Mouse (Mus musculus) MEL (cell line): ENCODE data around the gene Nbas. TPM values are rescaled to one million over a fixed set of nuclear protein-coding genes. Genes with fewer than 3 reads are reported as not detected.

Source experiments
- DNase-seq: peaks from one replicate; pipeline ENCODE4 v3.0.0; 2011; ENCODE audit warnings: low read depth, low spot score
- H3K27ac ChIP-seq: 2 replicates; pipeline ENCODE4 v1.5.1; 2012; ENCODE audit warnings: low read depth, mild to moderate bottlenecking, control low read depth, low read length, moderate library complexity; ENCODE audit not compliant: control insufficient read depth
- H3K27me3 ChIP-seq, 2 experiments: fragments of 150-350 bp in 1 of 2; sonication (generic) in 1 of 2; 2 replicates each; pipeline ENCODE4 v1.6.1; 2012; ENCODE audit warnings: low read length in 2 of 2, mild to moderate bottlenecking in 2 of 2, improper control_type of control experiment in 1 of 2, moderate library complexity in 1 of 2; ENCODE audit not compliant: insufficient read depth in 2 of 2, control insufficient read depth in 1 of 2
- H3K36me3 ChIP-seq, 2 experiments: 2 replicates each; pipeline ENCODE4 v1.6.1; 2012 to 2014; ENCODE audit warnings: low read length in 2 of 2, improper control_type of control experiment in 1 of 2, inconsistent platforms in 1 of 2, mild to moderate bottlenecking in 1 of 2; ENCODE audit not compliant: insufficient read depth in 2 of 2, control insufficient read depth in 1 of 2
- H3K4me1 ChIP-seq, 2 experiments: fragments of 150-350 bp in 1 of 2; sonication (generic) in 1 of 2; 2 replicates each; pipeline ENCODE4 v1.6.1; 2012; ENCODE audit warnings: low read length in 2 of 2, improper control_type of control experiment in 1 of 2, mild to moderate bottlenecking in 1 of 2; ENCODE audit not compliant: insufficient read depth in 2 of 2, control insufficient read depth in 1 of 2
- H3K4me3 ChIP-seq, 2 experiments: fragments of 150-350 bp in 1 of 2; sonication (generic) in 1 of 2; 2 replicates each; pipeline ENCODE4 v1.5.1; 2012; ENCODE audit warnings: low read depth in 2 of 2, low read length in 2 of 2, mild to moderate bottlenecking in 2 of 2, moderate library complexity in 2 of 2, control low read depth in 1 of 2, improper control_type of control experiment in 1 of 2; ENCODE audit not compliant: control insufficient read depth in 1 of 2, insufficient read depth in 1 of 2
- H3K79me2 ChIP-seq: 2 replicates; pipeline ENCODE4 v1.6.1; 2012; ENCODE audit warnings: mild to moderate bottlenecking, low read length, moderate library complexity; ENCODE audit not compliant: control insufficient read depth, poor library complexity, insufficient read depth
- H3K9ac ChIP-seq: 2 replicates; pipeline ENCODE4 v1.6.1; 2012; ENCODE audit warnings: low read depth, mild to moderate bottlenecking, control low read depth, low read length, moderate library complexity; ENCODE audit not compliant: control insufficient read depth, poor library complexity, severe bottlenecking
- H3K9me3 ChIP-seq: fragments of 150-350 bp; sonication (generic); replicated peaks from 2 replicates; pipeline ENCODE4 v1.6.1; 2012; ENCODE audit warnings: mild to moderate bottlenecking, low read length, improper control_type of control experiment, moderate library complexity; ENCODE audit not compliant: insufficient read depth
- CHD1 ChIP-seq: IDR thresholded peaks from 2 replicates; pipeline ENCODE4 v1.6.1; 2012; ENCODE audit warnings: low read depth, mild to moderate bottlenecking, inconsistent platforms, low read length, improper control_type of control experiment
- CHD2 ChIP-seq: IDR thresholded peaks from 2 replicates; pipeline ENCODE4 v1.6.1; 2011; ENCODE audit warnings: low read length, improper control_type of control experiment
- CTCF ChIP-seq, 3 experiments: IDR thresholded peaks in 2 of 3; conservative IDR thresholded peaks in 1 of 3; 2 replicates each; pipeline ENCODE4 v1.5.1; 2011 to 2012; ENCODE audit warnings: low read length in 3 of 3, low read depth in 2 of 3, mild to moderate bottlenecking in 2 of 3, improper control_type of control experiment in 1 of 3, inconsistent platforms in 1 of 3, mixed read lengths in 1 of 3, moderate library complexity in 1 of 3; ENCODE audit not compliant: control insufficient read depth in 1 of 3, insufficient read depth in 1 of 3, poor library complexity in 1 of 3, severe bottlenecking in 1 of 3
- E2F4 ChIP-seq: IDR thresholded peaks from 2 replicates; pipeline ENCODE4 v1.6.1; 2011; ENCODE audit warnings: low read depth, low read length, improper control_type of control experiment, borderline replicate concordance
- ELF1 ChIP-seq: IDR thresholded peaks from 2 replicates; pipeline ENCODE4 v1.6.1; 2014; ENCODE audit warnings: low read depth, mild to moderate bottlenecking, inconsistent platforms, low read length, improper control_type of control experiment, moderate library complexity
- GABPA ChIP-seq: IDR thresholded peaks from 2 replicates; pipeline ENCODE4 v1.6.1; 2012; ENCODE audit warnings: low read depth, mild to moderate bottlenecking, inconsistent platforms, low read length, improper control_type of control experiment, moderate library complexity
- HCFC1 ChIP-seq: IDR thresholded peaks from 2 replicates; pipeline ENCODE4 v1.6.1; 2012; ENCODE audit warnings: low read depth, mild to moderate bottlenecking, inconsistent platforms, low read length, improper control_type of control experiment, moderate library complexity
- KAT2A ChIP-seq: conservative IDR thresholded peaks from 2 replicates; pipeline ENCODE4 v1.6.1; 2012; ENCODE audit warnings: low read depth, low read length, improper control_type of control experiment, inconsistent platforms
- MAX ChIP-seq: IDR thresholded peaks from 2 replicates; pipeline ENCODE4 v1.6.1; 2011; ENCODE audit warnings: low read length, improper control_type of control experiment
- MXI1 ChIP-seq: IDR thresholded peaks from 2 replicates; pipeline ENCODE4 v1.6.1; 2011; ENCODE audit warnings: mild to moderate bottlenecking, low read depth, low read length, improper control_type of control experiment
- NRF1 ChIP-seq: IDR thresholded peaks from 2 replicates; pipeline ENCODE4 v1.6.1; 2014; ENCODE audit warnings: low read depth, mild to moderate bottlenecking, inconsistent platforms, low read length, improper control_type of control experiment, moderate library complexity; ENCODE audit not compliant: poor library complexity, insufficient read depth, severe bottlenecking
- POLR2A ChIP-seq, 2 experiments: IDR thresholded peaks; 2 replicates each; pipeline ENCODE4 v1.6.1; 2011 to 2012; ENCODE audit warnings: low read length in 2 of 2, mild to moderate bottlenecking in 2 of 2, control low read depth in 1 of 2, improper control_type of control experiment in 1 of 2, low read depth in 1 of 2, moderate library complexity in 1 of 2; ENCODE audit not compliant: control insufficient read depth in 1 of 2, insufficient read depth in 1 of 2, poor library complexity in 1 of 2
- POLR2AphosphoS5 ChIP-seq: IDR thresholded peaks from 2 replicates; pipeline ENCODE4 v1.6.1; 2012; ENCODE audit warnings: low read depth, borderline replicate concordance, mild to moderate bottlenecking, inconsistent platforms, low read length, moderate library complexity, mixed read lengths
- RCOR1 ChIP-seq: IDR thresholded peaks from 2 replicates; pipeline ENCODE4 v1.6.1; 2012; ENCODE audit warnings: low read depth, mild to moderate bottlenecking, inconsistent platforms, low read length, improper control_type of control experiment
- SIN3A ChIP-seq: IDR thresholded peaks from 2 replicates; pipeline ENCODE4 v1.6.1; 2012; ENCODE audit warnings: low read length, improper control_type of control experiment, inconsistent platforms
- TBP ChIP-seq: IDR thresholded peaks from 2 replicates; pipeline ENCODE4 v1.8.0; 2011; ENCODE audit warnings: low read depth, low read length, improper control_type of control experiment
- ZC3H11A ChIP-seq: IDR thresholded peaks from 2 replicates; pipeline ENCODE4 v1.6.1; 2012; ENCODE audit warnings: low read depth, mild to moderate bottlenecking, inconsistent platforms, low read length, improper control_type of control experiment
- ZKSCAN1 ChIP-seq: IDR thresholded peaks from 2 replicates; pipeline ENCODE4 v1.6.1; 2012; ENCODE audit warnings: low read depth, mild to moderate bottlenecking, inconsistent platforms, low read length, improper control_type of control experiment, moderate library complexity
- ZNF384 ChIP-seq: IDR thresholded peaks from 2 replicates; pipeline ENCODE4 v1.6.1; 2012; ENCODE audit warnings: low read depth, mild to moderate bottlenecking, inconsistent platforms, low read length, improper control_type of control experiment
- polyA plus RNA-seq, 2 experiments: library from polyadenylated mRNA; stranded (reverse) in 1 of 2; unstranded in 1 of 2; fragments of >175 nt in 1 of 2; fragments of >200 nt in 1 of 2; gene quantifications; 2 replicates each; pipeline versions ENCODE4 v1.2.1 to v1.2.4; 2012; ENCODE audit warnings: low replicate concordance in 2 of 2, low read depth in 1 of 2; ENCODE audit not compliant: insufficient read length in 2 of 2, insufficient read depth in 1 of 2, missing spikeins in 1 of 2
- total RNA-seq: library from RNA; depleted of rRNA; stranded (reverse); fragments of 300-350 nt; gene quantifications from 2 replicates; pipeline ENCODE4 v1.2.3, GENCODE M21; 2012

Nbas gene
- total and polyA plus RNA-seq, 3 experiments: 24.2 to 25.7 TPM; not detected in 1

GRCm38 (mm10) chr12:13576761-13577160, 307.8 kb downstream of the Nbas start:
- TF ChIP-seq KAT2A (no peak), TBP (no peak), RCOR1 (no peak), POLR2AphosphoS5 (no peak), NRF1 (no peak), GABPA (no peak)
- H3K27ac ChIP-seq: no peak overlapping the region
- no peaks in the 10 kb centered on the region for H3K27me3 ChIP-seq
- no peak overlapping the region for H3K4me3 ChIP-seq
- H3K36me3 ChIP-seq: peaks cover 0 to 20% of the 10 kb centered on the region in 2 experiments; a peak in 3 of 4 replicates
- H3K4me1 ChIP-seq: peaks cover 7 to 14% of the 10 kb centered on the region in 2 experiments
- DNase-seq: peak; percentile 6
- no peaks in the 10 kb centered on the region for H3K79me2 ChIP-seq
- no peaks in the 10 kb centered on the region for H3K9me3 ChIP-seq
- H3K9ac ChIP-seq: no peak overlapping the region

- Histone ChIP-seq H3K27ac (no peak overlapping the region), H3K27me3 (no peaks in the 10 kb centered on the region), H3K79me2 (no peaks in the 10 kb centered on the region), H3K4me1 (peaks cover 0 to 6% of the 10 kb centered on the region in 2 experiments; a peak in 3 of 4 replicates), H3K9me3 (no peaks in the 10 kb centered on the region), H3K4me3 (no peak overlapping the region), H3K36me3 (peaks cover 0 to 9% of the 10 kb centered on the region in 2 experiments; a peak in 3 of 4 replicates), H3K9ac (no peak overlapping the region)
- DNase-seq: no peak
- TF ChIP-seq ELF1 (no peak), SIN3A (no peak), GABPA (no peak), ZNF384 (no peak)
These were observed 311.9 kb downstream of the Nbas start for GRCm38 (mm10) chr12:13580796-13581195.

DNA sequence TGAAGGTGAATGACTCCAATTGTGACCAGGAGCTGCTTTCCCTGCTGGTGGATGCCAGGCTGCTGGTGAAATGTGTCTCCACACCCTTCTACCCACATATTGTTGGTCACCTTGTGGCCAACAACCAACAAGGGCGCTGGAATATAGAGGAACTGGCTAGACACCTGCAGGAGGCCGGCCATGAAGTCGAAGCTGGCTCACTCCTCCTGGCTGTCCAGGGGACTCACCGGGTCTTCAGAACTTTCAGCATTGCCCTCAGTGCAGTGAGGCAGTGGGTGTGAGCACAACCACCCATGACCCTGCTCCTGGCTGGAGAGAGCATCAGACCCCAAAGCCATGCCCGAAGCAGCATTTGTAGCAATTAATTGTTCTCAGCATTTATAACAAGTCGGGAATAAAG, 314.5 kb downstream of the Nbas start:
- Histone ChIP-seq H3K27me3 (no peaks in the 10 kb centered on the region), H3K79me2 (no peaks in the 10 kb centered on the region), H3K36me3 (no peaks in the 10 kb centered on the region; a peak in 1 of 4 replicates), H3K9me3 (no peaks in the 10 kb centered on the region), H3K9ac (no peak overlapping the region), H3K4me1 (no peaks in the 10 kb centered on the region), H3K4me3 (no peak overlapping the region), H3K27ac (no peak overlapping the region)
- DNase-seq: no peak
- no peak for TF ChIP-seq POLR2A (IDR thresholded peaks at IDR 0.05; ENCODE audit: control insufficient read depth in 1 of 2, insufficient read depth in 1 of 2, low read depth in 1 of 2, low read length in 2 of 2, poor library complexity in 1 of 2)
- TF ChIP-seq CTCF (IDR thresholded peaks at IDR 0.05 in 2 of 3, conservative IDR thresholded peaks at IDR 0.05 in 1 of 3; ENCODE audit: control insufficient read depth in 1 of 3, insufficient read depth in 1 of 3, low read depth in 2 of 3, low read length in 3 of 3, poor library complexity in 1 of 3, severe bottlenecking in 1 of 3): no peak
- TF ChIP-seq ZKSCAN1: no peak
- TF ChIP-seq RCOR1: no peak
- TF ChIP-seq HCFC1: no peak
- no peak for TF ChIP-seq ZC3H11A
- TF ChIP-seq CHD2: no peak
- TF ChIP-seq MXI1: no peak
- TF ChIP-seq ELF1: no peak
- TF ChIP-seq CHD1: no peak
- no peak for TF ChIP-seq E2F4
- no peak for TF ChIP-seq MAX
